Mouse (Mus musculus) small intestine, adult 2 months (tissue): ENCODE measurements around the gene Rgs7bp. TPM values are rescaled to one million over a fixed set of nuclear protein-coding genes. Genes with fewer than 3 reads are reported as not detected.

ENCODE experiments used
- H3K27ac ChIP-seq: fragments of 200-500 bp; 2 replicates; pipeline ENCODE4 v1.5.1; 2012; ENCODE audit warnings: low read depth, low read length, control low read depth, inconsistent platforms; ENCODE audit not compliant: insufficient read depth
- H3K27me3 ChIP-seq: fragments of 200-500 bp; 2 replicates; pipeline ENCODE4 v1.6.1; 2012; ENCODE audit warnings: mild to moderate bottlenecking, moderate library complexity, low read length, inconsistent platforms; ENCODE audit not compliant: control insufficient read depth, insufficient read depth
- H3K36me3 ChIP-seq: fragments of 200-500 bp; 2 replicates; pipeline ENCODE4 v1.6.1; 2012; ENCODE audit warnings: mild to moderate bottlenecking, low read length, control low read depth, inconsistent platforms; ENCODE audit not compliant: control insufficient read depth, insufficient read depth
- H3K4me1 ChIP-seq: fragments of 200-500 bp; 2 replicates; pipeline ENCODE4 v1.6.1; 2012; ENCODE audit warnings: low read length, inconsistent platforms, mixed read lengths; ENCODE audit not compliant: control insufficient read depth, insufficient read depth, insufficient read length
- H3K4me3 ChIP-seq: fragments of 200-500 bp; 2 replicates; pipeline ENCODE4 v1.5.1; 2012; ENCODE audit warnings: low read depth, mild to moderate bottlenecking, control low read depth, inconsistent platforms, low read length, moderate library complexity
- CTCF ChIP-seq: fragments of 200-500 bp; IDR thresholded peaks from 2 replicates; pipeline ENCODE4 v1.5.1; 2012; ENCODE audit warnings: low read depth, mild to moderate bottlenecking, control low read depth, inconsistent platforms, low read length, moderate library complexity, mixed read lengths; ENCODE audit not compliant: insufficient replicate concordance, insufficient read length; ENCODE audit errors: extremely low read depth
- POLR2A ChIP-seq: fragments of 200-500 bp; IDR thresholded peaks from 2 replicates; pipeline ENCODE4 v1.6.1; 2012; ENCODE audit warnings: low read depth, mild to moderate bottlenecking, control low read depth, inconsistent platforms, low read length, moderate library complexity
- WGBS: fragments of 180-500 bp; shearing (Covaris S2); methylation state at CpG from one replicate; pipeline ENCODE4 v1.1.7; 2018; 5-methylcytosine and 5-hydroxymethylcytosine counted together
- polyA plus RNA-seq: library from polyadenylated mRNA; depleted of rRNA; stranded (reverse); fragments of >200 nt; gene quantifications from 2 replicates; pipeline ENCODE4 v1.2.3, GENCODE M21; 2012

The Rgs7bp gene
- polyA plus RNA-seq, 1 experiment: 0.47 TPM

- 0 out of 2 replicates have a peak overlapping the region, but pooled peaks have one; percentile 2 for H3K27ac ChIP-seq
- WGBS: 53% methylated on average over 9 of the region's 9 CpGs
- H3K4me1 ChIP-seq: no peaks in the 10 kb centered on the region
- H3K27me3 ChIP-seq: no peaks in the 10 kb centered on the region
- H3K36me3 ChIP-seq: no peaks in the 10 kb centered on the region
- TF ChIP-seq CTCF (no peak), POLR2A (no peak)
- H3K4me3 ChIP-seq: no peak overlapping the region
Measured at GRCm38 (mm10) chr13:105047377-105047776, 7.4 kb downstream of the Rgs7bp start.

DNA sequence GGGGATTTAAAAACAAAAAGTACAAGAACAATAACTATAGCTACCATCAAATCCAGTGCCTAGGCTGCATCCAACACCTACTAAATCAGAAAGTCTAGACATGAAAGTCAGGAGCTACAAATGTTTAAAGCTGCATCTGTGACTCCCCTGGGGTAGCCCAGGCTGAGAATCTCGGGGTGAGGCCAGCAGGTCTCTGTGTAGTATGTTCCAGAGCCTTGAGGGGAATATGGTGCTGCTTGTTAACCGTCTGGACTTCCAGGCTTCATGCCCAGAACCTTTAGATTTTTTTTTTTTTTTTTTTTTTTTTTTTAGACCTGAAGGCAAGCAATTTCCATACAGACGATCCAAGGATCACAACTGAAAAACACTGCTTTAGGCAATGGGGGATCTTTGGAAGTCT is 10.8 kb downstream of the Rgs7bp start:
- H3K27me3 ChIP-seq: no peaks in the 10 kb centered on the region
- no peak overlapping the region for H3K27ac ChIP-seq
- WGBS: 55% methylated on average over 3 of the region's 3 CpGs
- no peaks in the 10 kb centered on the region for H3K4me1 ChIP-seq
- no peaks in the 10 kb centered on the region for H3K36me3 ChIP-seq
- no peak overlapping the region for H3K4me3 ChIP-seq
- no peak for TF ChIP-seq POLR2A
- no peak for TF ChIP-seq CTCF

DNA sequence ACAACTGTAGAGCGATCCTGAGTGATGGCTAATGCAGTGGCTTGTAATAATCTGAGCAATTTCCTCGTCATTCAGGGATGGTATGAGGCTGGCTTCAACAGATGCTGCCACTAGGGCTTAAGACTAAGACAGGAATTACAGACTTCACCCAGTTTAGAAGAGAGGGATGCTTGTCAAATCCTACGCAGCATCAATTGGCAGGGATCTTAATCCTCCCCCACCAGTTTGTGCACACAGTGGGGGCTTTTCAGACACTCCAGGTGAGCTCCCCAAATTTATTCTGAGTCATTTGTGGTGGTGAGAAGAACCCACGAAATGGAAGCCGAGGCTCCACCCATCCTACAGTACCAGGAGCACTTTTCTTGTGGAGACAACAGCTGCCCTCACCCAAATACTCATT is 16.4 kb downstream of the Rgs7bp start:
- H3K4me3 ChIP-seq: no peak overlapping the region
- H3K36me3 ChIP-seq: no peaks in the 10 kb centered on the region
- H3K27ac ChIP-seq: no peak overlapping the region
- no peaks in the 10 kb centered on the region for H3K4me1 ChIP-seq
- no peak for TF ChIP-seq CTCF
- no peak for TF ChIP-seq POLR2A
- 72% methylated on average over 5 of the region's 5 CpGs for WGBS
- H3K27me3 ChIP-seq: no peaks in the 10 kb centered on the region

DNA sequence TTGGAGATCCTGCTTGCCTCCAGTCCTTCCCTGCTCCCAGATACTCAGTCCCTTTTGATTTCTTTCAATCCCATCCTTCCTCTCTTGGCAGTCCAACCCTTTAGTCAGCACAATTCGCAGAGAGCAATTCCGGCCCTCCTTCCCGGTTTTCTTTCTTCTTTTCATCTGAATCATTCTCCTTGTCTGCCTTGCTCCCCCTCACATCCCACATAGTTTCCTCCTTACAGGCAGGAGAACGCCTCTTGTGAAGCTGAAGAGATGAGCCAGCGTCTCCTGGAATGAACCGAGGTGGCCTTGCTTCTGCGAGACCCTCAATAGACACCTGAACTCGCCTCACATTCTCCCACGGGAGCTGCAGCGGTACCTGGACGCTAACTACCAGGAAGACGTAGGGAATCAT is 16.9 kb downstream of the Rgs7bp start:
- 83% methylated on average over 12 of the region's 12 CpGs for WGBS
- Histone ChIP-seq H3K4me3 (no peak overlapping the region), H3K4me1 (no peaks in the 10 kb centered on the region), H3K36me3 (no peaks in the 10 kb centered on the region), H3K27ac (no peak overlapping the region), H3K27me3 (no peaks in the 10 kb centered on the region)
- TF ChIP-seq POLR2A: no peak
- no peak for TF ChIP-seq CTCF

GRCm38 (mm10) chr13:105031882-105032281 is 22.8 kb downstream of the Rgs7bp start:
- TF ChIP-seq CTCF (no peak), POLR2A (no peak)

DNA sequence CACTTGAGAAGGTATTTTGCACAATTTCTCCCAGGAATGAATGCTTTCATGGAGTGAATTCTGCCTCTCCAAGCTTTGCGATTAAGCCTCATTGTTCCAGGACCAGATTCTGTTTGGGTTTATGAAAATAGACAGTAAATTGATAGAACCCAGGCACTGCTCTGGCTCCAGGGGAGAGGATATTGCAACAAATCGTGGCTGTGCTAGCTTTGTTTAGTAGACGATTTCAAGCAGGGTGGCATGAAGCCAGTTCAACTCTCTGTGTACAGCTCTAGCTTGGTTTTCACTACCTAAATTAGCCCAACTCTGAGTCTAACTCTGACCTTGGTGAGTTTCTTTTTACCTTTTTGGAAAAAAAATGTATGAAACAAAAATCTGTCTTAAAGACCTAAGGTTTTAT is 26.5 kb downstream of the Rgs7bp start:
- WGBS: 69% methylated on average over 3 of the region's 3 CpGs
- TF ChIP-seq CTCF (no peak), POLR2A (no peak)
- H3K27ac ChIP-seq: no peak overlapping the region
- H3K4me3 ChIP-seq: no peak overlapping the region
- no peaks in the 10 kb centered on the region for H3K36me3 ChIP-seq
- H3K27me3 ChIP-seq: no peaks in the 10 kb centered on the region
- H3K4me1 ChIP-seq: no peaks in the 10 kb centered on the region

More at GRCm38 (mm10) chr13:105031882-105032281, 22.8 kb downstream of the Rgs7bp start:
- Histone ChIP-seq H3K27ac (no peak overlapping the region), H3K36me3 (no peaks in the 10 kb centered on the region), H3K4me3 (no peak overlapping the region), H3K4me1 (no peaks in the 10 kb centered on the region), H3K27me3 (no peaks in the 10 kb centered on the region)

DNA sequence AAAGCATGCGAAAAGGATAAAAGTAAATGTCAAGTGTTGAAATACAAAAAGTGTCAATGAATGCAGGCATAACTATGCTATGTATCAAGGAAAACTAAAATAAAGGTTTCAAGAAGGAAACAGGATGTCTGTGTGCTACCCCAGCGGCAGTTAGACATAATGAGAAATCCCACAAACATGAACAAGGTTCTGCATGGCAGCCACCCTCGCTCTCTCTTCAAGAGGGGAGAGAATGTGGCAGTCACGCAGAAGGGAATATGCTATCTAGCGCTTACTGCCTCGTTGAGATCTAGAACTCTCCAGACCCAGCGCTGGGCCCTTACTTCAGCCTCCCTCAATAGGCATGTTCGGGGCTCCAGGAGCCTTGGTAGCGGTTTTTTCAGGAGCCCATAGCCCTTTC is 38.2 kb downstream of the Rgs7bp start:
- H3K27me3 ChIP-seq: no peaks in the 10 kb centered on the region
- no peak overlapping the region for H3K4me3 ChIP-seq
- no peaks in the 10 kb centered on the region for H3K4me1 ChIP-seq
- TF ChIP-seq POLR2A (no peak), CTCF (no peak)
- WGBS: 75% methylated on average over 9 of the region's 9 CpGs
- H3K27ac ChIP-seq: no peak overlapping the region
- H3K36me3 ChIP-seq: no peaks in the 10 kb centered on the region

GRCm38 (mm10) chr13:105015710-105016404 is 38.9 kb downstream of the Rgs7bp start:
- no peaks in the 10 kb centered on the region for H3K36me3 ChIP-seq
- H3K4me1 ChIP-seq: no peaks in the 10 kb centered on the region
- no peaks in the 10 kb centered on the region for H3K27me3 ChIP-seq
- H3K4me3 ChIP-seq: no peak overlapping the region
- no peak overlapping the region for H3K27ac ChIP-seq
- no peak for TF ChIP-seq CTCF
- no peak for TF ChIP-seq POLR2A
- WGBS: 78% methylated on average over 8 of the region's 8 CpGs
